Mouse (Mus musculus) embryonic facial prominence, embryonic 10.5 days (tissue): ENCODE measurements at regions not wholly inside any gene's neighbourhood (a gene's known extent, or its start where the extent isn't known, plus 50 kb on each side); places are given as distances from the start of the nearest gene placed in this dataset.

Experiments used
- DNase-seq: peaks from one replicate; pipeline ENCODE4 v3.0.0-alpha.2; 2017; ENCODE audit warnings: low spot score
- H3K27ac ChIP-seq: fragments of 300-500 bp; sonication (generic); replicated peaks from 2 replicates; pipeline ENCODE4 v1.5.1; 2016; ENCODE audit warnings: mild to moderate bottlenecking
- H3K27me3 ChIP-seq: fragments of 300-500 bp; sonication (generic); replicated peaks from 2 replicates; pipeline ENCODE4 v1.6.1; 2016; ENCODE audit warnings: low read depth, mild to moderate bottlenecking; ENCODE audit not compliant: poor library complexity, severe bottlenecking
- H3K36me3 ChIP-seq: fragments of 300-500 bp; sonication (generic); replicated peaks from 2 replicates; pipeline ENCODE4 v1.6.1; 2016; ENCODE audit warnings: mild to moderate bottlenecking, moderate library complexity
- H3K4me1 ChIP-seq: fragments of 300-500 bp; sonication (generic); 2 replicates; pipeline ENCODE4 v1.6.1; 2016
- H3K4me3 ChIP-seq: fragments of 300-500 bp; sonication (generic); 2 replicates; pipeline ENCODE4 v1.5.1; 2016; ENCODE audit warnings: mild to moderate bottlenecking, moderate library complexity
- H3K9me3 ChIP-seq: fragments of 300-500 bp; sonication (generic); 2 replicates; pipeline ENCODE4 v1.6.1; 2016; ENCODE audit warnings: mild to moderate bottlenecking
- WGBS: fragments of 180-500 bp; shearing (Covaris S2); methylation state at CpG from one replicate; pipeline ENCODE4 v1.1.7; 2016; 5-methylcytosine and 5-hydroxymethylcytosine counted together

DNA sequence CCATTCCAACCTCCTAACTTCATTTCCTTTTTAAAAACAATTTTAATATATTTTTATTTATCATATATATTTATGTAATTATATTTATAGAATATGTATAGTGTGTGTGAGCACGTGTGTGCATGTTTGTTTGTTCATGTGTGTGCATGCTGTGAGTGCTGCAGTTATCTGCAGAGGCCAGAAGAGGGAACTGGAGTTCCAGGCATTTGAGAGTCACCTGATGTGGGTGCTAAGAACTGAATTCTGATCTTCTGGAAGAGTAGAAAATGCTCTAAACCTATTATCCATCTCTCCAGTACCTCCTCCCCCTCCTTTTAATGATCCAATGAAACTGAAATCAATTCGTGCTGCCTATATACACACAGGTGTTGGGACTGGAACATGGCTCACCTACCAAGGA lies 128.0 kb downstream of the Snx19 start:
- 78% methylated on average over 2 of the region's 2 CpGs for WGBS

DNA sequence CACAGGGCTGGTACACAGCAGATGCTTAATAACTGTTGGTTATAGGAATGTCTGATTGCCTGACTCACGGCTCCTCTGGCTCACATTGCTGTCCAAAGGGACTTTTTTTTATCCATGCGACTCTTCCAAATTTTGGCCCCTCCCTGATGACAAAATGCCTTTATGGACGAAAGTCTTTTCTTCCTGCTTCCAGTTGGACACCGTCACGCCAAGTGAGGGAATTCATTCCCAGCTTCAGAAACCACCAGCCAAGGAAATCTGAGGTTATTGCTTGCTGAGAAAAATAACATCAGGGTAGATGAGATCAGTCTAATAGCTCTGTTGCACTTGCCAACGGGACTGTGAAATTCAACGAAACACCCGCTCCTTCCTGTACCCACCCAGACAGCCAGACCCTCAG lies 125.8 kb downstream of the Snx19 start:
- Histone ChIP-seq H3K9me3 (0 out of 2 replicates have a peak, but pooled peaks cover 2% of the 10 kb centered on the region), H3K36me3 (no peaks in the 10 kb centered on the region), H3K27me3 (no peaks in the 10 kb centered on the region), H3K4me1 (no peaks in the 10 kb centered on the region), H3K4me3 (no peak overlapping the region), H3K27ac (no peak overlapping the region)
- no peak for DNase-seq
- 91% methylated on average over 8 of the region's 8 CpGs for WGBS

More for the DNA sequence above, 128.0 kb downstream of the Snx19 start:
- Histone ChIP-seq H3K4me3 (no peak overlapping the region), H3K36me3 (no peaks in the 10 kb centered on the region), H3K27ac (no peak overlapping the region), H3K27me3 (no peaks in the 10 kb centered on the region), H3K4me1 (no peaks in the 10 kb centered on the region), H3K9me3 (0 out of 2 replicates have a peak, but pooled peaks cover 2% of the 10 kb centered on the region)
- no peak for DNase-seq

DNA sequence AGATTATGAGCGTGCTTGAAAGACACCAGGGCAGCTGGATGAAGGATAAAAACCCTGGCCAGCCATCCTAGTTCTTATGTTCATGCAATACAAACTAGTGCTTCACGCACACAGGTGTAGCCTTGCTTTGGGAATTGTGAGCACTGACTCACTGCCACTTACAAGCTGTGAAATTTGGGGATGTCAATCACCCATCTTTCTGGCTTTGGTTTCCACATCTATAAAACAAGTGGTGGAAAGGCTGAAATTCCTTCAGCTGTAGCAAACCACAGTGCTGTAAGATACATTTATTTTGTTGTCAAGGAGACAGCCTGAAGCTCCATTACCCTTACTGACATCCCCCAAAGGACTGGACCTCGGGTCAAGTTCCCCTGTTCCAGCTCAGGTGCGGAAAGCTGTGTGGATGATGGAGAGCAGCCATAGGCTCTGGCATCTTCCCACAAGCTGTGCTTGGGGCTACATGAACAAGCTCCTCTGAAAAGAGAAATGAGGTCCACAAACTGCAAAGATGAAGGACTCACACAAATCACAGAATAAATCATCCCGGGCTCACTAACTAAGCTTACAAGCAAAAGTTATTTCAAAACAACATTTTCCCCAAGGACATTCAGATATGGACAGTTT lies 123.1 kb downstream of the Snx19 start:
- Histone ChIP-seq H3K4me1 (no peaks in the 10 kb centered on the region), H3K36me3 (no peaks in the 10 kb centered on the region), H3K27me3 (no peaks in the 10 kb centered on the region), H3K27ac (no peak overlapping the region), H3K4me3 (no peak overlapping the region), H3K9me3 (0 out of 2 replicates have a peak, but pooled peaks cover 2% of the 10 kb centered on the region)
- no peak for DNase-seq
- WGBS, result 86% methylated on average over 5 of the region's 5 CpGs

- no peaks in the 10 kb centered on the region for H3K9me3 ChIP-seq
- WGBS, result 87% methylated on average over 6 of the region's 6 CpGs
- peaks cover 7% of the 10 kb centered on the region for H3K4me1 ChIP-seq
- no peak for DNase-seq
- H3K27ac ChIP-seq, result no peak overlapping the region
- H3K4me3 ChIP-seq, result no peak overlapping the region
- no peaks in the 10 kb centered on the region for H3K27me3 ChIP-seq
- H3K36me3 ChIP-seq, result no peaks in the 10 kb centered on the region
Observed at GRCm38 (mm10) chr9:30539858-30540257, 113.0 kb downstream of the Snx19 start.

DNA sequence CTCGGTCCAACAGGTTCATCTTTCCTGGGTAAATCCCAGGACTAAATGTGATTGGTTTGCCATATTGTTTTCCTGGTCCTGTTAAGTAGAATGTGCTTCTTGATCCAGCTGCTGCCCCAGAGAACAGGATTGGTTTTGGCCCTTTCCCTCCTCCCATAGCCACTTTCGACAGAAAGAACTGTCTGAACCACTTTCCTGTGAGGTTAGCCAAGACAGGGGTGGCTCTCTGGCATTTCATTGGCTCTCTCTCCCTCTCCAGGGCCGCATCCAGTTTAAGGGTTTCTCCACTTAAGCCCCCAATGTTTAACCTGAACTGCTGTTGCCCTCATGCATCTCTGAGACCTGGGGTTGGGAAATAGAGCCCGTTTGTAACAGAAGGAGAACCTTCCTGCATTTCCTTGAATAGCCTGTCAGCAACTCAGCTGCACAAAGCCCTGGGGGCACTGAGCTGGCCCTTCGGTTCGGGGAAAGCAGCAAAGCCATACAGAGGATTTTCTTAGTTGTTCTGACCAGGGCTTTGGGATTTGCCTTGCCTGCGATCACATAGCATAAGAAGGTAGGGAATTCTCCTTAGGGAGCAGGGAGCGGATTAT lies 109.7 kb downstream of the Snx19 start:
- Histone ChIP-seq H3K4me3 (no peak overlapping the region), H3K27me3 (no peaks in the 10 kb centered on the region), H3K36me3 (no peaks in the 10 kb centered on the region), H3K4me1 (peaks cover 14% of the 10 kb centered on the region), H3K27ac (no peak overlapping the region), H3K9me3 (no peaks in the 10 kb centered on the region)
- WGBS, result 40% methylated on average over 8 of the region's 8 CpGs
- DNase-seq, result peak; percentile 39

- no peaks in the 10 kb centered on the region for H3K9me3 ChIP-seq
Observed at GRCm38 (mm10) chr9:30534961-30535360, 108.1 kb downstream of the Snx19 start.

DNA sequence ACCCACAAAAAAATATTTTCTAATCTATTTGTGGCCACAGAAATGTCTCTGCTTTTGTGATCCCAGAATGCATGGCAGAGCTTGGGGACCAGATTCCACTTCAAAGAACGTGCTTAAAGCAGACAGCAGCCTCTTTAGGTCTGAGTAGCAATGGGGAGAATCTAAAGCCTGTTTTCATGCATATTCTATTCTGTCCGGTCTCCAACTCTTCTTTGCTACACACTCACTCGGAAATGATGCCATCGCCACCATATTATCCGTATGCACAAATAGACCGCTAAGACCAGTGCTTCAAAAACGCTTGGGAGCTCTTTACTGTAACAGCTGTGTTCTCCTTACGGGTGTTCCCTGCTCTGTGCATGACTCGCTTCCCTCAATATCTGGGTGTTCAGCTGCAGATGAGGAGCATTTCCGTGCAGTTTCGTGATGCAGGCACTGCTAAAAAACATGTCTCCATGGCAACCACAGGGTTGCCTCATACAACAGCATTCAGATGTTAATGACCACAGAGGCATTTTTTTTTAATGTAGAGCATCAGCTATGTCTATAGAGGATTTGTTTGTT lies 107.0 kb downstream of the Snx19 start:
- Histone ChIP-seq H3K36me3 (no peaks in the 10 kb centered on the region), H3K4me3 (no peak overlapping the region), H3K27ac (no peak overlapping the region), H3K9me3 (no peaks in the 10 kb centered on the region), H3K4me1 (peaks cover 14% of the 10 kb centered on the region), H3K27me3 (no peaks in the 10 kb centered on the region)
- 85% methylated on average over 11 of the region's 11 CpGs for WGBS
- no peak for DNase-seq

More at GRCm38 (mm10) chr9:30534961-30535360, 108.1 kb downstream of the Snx19 start:
- WGBS, result 75% methylated on average over 4 of the region's 4 CpGs
- no peak overlapping the region for H3K27ac ChIP-seq
- no peak overlapping the region for H3K4me3 ChIP-seq
- peaks cover 14% of the 10 kb centered on the region for H3K4me1 ChIP-seq
- no peaks in the 10 kb centered on the region for H3K36me3 ChIP-seq
- H3K27me3 ChIP-seq, result no peaks in the 10 kb centered on the region
- DNase-seq, result peak; percentile 1

DNA sequence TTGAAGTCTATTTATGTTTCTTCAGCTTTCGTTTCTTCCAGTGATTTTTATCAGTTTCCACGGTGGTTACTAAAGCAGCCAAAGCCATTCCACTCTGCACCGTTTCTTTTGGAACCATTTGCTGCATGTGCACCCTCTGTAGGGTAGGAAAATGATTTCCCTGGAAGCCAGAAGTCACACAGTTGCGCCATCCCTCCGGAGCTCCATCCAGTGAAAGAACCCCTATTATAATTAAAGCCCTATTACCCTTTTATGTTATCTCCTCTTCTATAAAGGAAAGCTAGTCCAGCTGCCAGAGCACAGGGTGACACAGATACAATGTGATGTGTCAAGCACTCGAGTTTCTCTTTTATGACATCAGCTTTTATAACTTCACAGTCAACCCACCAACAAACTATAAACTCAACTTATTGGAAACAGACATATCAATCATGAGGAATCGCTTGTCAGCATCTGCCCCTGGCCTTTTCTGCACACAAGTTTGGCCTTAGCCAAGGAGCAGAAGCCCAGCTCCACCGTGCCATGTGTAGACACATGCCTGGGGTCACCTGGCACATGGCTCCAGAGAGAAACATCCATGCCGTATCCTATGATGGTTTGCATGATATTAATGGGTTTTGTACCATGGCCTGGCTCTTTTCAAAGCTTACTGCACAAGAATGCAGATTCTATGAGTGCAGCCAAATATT lies 106.3 kb downstream of the Snx19 start:
- Histone ChIP-seq H3K27me3 (no peaks in the 10 kb centered on the region), H3K36me3 (no peaks in the 10 kb centered on the region), H3K4me3 (no peak overlapping the region), H3K4me1 (peaks cover 14% of the 10 kb centered on the region), H3K27ac (no peak overlapping the region), H3K9me3 (no peaks in the 10 kb centered on the region)
- DNase-seq, result peak; percentile 8
- WGBS, result 75% methylated on average over 9 of the region's 9 CpGs

DNA sequence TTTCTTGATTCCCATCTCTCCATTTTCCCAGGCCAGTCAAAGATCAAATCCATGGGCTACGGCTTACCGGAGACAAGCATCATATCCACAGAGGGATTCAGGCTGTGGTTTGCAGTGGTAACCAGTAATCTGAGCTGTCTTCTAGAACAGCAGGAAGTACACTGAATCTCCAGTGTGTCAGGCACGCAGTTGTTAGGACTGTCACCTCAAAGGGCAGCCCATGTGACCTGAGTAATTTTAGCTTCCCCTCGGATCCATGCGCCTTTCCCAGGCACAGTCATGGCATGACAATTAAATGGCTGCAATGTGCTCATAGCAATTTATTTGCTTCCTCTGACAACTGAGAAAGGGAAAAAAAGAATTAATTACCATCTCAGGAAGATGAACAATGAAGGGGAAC lies 98.2 kb downstream of the Snx19 start:
- Histone ChIP-seq H3K4me1 (peaks cover 42% of the 10 kb centered on the region), H3K36me3 (no peaks in the 10 kb centered on the region), H3K27me3 (no peaks in the 10 kb centered on the region), H3K9me3 (no peaks in the 10 kb centered on the region), H3K27ac (no peak overlapping the region), H3K4me3 (no peak overlapping the region)
- 47% methylated on average over 5 of the region's 5 CpGs for WGBS
- DNase-seq, result peak; percentile 12

DNA sequence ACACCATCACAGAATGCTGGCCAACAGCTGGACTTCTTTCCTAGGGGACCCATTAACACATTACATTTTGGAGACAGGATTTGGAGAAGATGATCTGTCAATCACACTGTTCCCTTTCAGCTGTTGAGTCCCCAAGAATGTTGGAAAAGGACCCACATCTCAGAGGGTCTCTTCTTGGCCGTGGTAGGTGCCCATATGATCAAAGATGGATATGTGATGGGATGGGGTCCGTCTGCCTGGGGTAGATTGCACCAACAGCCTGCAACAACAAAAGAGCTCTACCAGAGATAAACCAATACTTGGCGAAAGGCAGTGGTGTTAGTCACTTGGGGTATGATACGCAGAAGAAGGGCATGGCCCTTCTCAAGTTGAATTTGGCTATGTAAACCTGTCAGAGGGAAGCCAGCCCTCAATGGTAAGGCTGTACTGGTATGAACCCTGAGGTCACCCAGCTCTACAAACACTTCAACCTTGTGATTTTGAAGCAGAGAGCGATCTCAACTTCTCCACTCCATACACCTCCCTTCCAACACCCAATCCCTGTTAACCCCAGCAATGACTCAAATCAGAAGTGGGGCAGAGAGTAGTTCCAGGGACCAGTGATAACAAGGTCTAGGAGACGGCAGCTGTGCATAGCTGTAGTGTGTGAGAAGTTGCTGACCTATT lies 97.6 kb downstream of the Snx19 start:
- WGBS, result 88% methylated on average over 6 of the region's 6 CpGs
- H3K4me1 ChIP-seq, result peaks cover 48% of the 10 kb centered on the region
- H3K4me3 ChIP-seq, result no peak overlapping the region
- no peaks in the 10 kb centered on the region for H3K36me3 ChIP-seq
- H3K9me3 ChIP-seq, result no peaks in the 10 kb centered on the region
- no peaks in the 10 kb centered on the region for H3K27me3 ChIP-seq
- no peak for DNase-seq
- no peak overlapping the region for H3K27ac ChIP-seq

DNA sequence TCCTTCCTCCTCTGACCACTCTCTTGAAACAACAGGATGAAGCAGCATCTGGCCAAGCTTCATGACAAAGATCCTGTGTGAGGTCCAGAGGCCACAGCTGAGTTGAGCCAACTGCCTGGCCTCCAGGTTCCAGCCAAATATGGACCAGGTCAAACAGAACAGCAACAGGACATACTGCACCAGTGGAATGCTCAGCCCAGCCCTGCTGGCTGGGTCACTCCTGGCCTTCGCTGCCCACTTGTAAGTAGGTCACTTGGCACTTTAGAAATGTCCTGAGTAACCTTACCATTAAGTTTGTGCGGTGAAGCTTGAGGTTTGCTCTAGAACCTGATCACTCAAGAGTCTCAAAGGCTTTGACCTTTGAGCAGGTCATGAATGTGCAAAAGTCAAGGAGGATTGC lies 96.9 kb downstream of the Snx19 start:
- H3K36me3 ChIP-seq, result no peaks in the 10 kb centered on the region
- no peak for DNase-seq
- 90% methylated on average over 2 of the region's 2 CpGs for WGBS
- peaks cover 52% of the 10 kb centered on the region for H3K4me1 ChIP-seq
- no peaks in the 10 kb centered on the region for H3K27me3 ChIP-seq
- H3K4me3 ChIP-seq, result no peak overlapping the region
- no peak overlapping the region; the same call in 1 of the 2 replicates for H3K27ac ChIP-seq
- H3K9me3 ChIP-seq, result no peaks in the 10 kb centered on the region

- no peaks in the 10 kb centered on the region for H3K27me3 ChIP-seq
- peaks cover 52% of the 10 kb centered on the region for H3K4me1 ChIP-seq
- H3K27ac ChIP-seq, result peak overlapping the region; percentile 70
- no peak overlapping the region for H3K4me3 ChIP-seq
- no peaks in the 10 kb centered on the region for H3K9me3 ChIP-seq
- DNase-seq, result no peak
- no peaks in the 10 kb centered on the region for H3K36me3 ChIP-seq
- 74% methylated on average over 10 of the region's 10 CpGs for WGBS
Observed at GRCm38 (mm10) chr9:30522595-30523350, 95.9 kb downstream of the Snx19 start.
